Mouse (Mus musculus) liver, embryonic 14.5 days (tissue): ENCODE measurements around the gene Lmx1a.

ENCODE experiments used
- CTCF ChIP-seq: IDR thresholded peaks from 2 replicates; pipeline ENCODE4 v1.5.1; 2016; ENCODE audit warnings: antibody characterized with exemption, low read depth, control low read depth
- EP300 ChIP-seq: IDR thresholded peaks from 2 replicates; pipeline ENCODE4 v1.6.1; 2016; ENCODE audit warnings: antibody characterized with exemption, low read depth

- no peak for TF ChIP-seq CTCF
- no peak for TF ChIP-seq EP300
These were observed 81.4 kb downstream of the Lmx1a start for GRCm38 (mm10) chr1:167770457-167770856.
